Mouse (Mus musculus) liver, adult 2 months (tissue): ENCODE measurements at regions not wholly inside any gene's neighbourhood (a gene's known extent, or its start where the extent isn't known, plus 50 kb on each side); places are given as distances from the start of the nearest gene placed in this dataset.

Experiments
- CTCF ChIP-seq: fragments of 200-500 bp; IDR thresholded peaks from 2 replicates; pipeline ENCODE4 v1.5.1; 2011; ENCODE audit warnings: low read depth, low read length, control low read depth
- POLR2A ChIP-seq: fragments of 200-500 bp; IDR thresholded peaks from 2 replicates; pipeline ENCODE4 v1.6.1; 2011; ENCODE audit warnings: low read length, control low read depth; ENCODE audit not compliant: insufficient read depth; ENCODE audit errors: extremely low read depth

DNA sequence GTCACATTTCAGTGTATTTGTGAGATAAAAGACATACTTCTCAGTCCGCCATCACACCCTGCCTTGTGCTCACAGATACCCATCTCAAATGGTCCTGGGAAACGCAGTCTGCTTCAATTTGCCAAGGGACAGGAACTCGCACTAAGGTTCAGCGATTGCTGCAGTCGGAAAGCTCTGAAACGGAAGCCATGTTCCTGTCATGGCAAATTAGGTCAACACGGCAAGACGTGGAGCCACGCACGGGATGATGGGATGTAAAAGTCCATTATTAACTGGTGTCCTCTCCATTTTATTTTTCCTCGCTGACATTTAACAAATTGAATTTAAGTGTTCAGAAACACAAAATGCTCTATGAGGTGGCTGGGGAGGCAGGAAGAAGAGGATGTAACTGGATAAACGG, 212.4 kb downstream of the Rpl36a-ps1 start:
- TF ChIP-seq CTCF (no peak), POLR2A (no peak)
